Mouse (Mus musculus) embryo, embryonic 11.5 days (tissue): ENCODE measurements around the gene Afm.

Experiments used
- DNase-seq: peaks from one replicate; pipeline ENCODE4 v3.0.0-alpha.2; 2012; ENCODE audit warnings: low read depth, low spot score

The Afm gene

GRCm38 (mm10) chr5:90518356-90519100 lies at the start of gene Afm:
Afm (plus strand) TSS chr5:90518932.
- no peak for DNase-seq

GRCm38 (mm10) chr5:90470836-90471235 lies 47.9 kb upstream of the Afm start:
- no peak for DNase-seq

- no peak for DNase-seq
Measured at GRCm38 (mm10) chr5:90473902-90474301, 44.8 kb upstream of the Afm start.

- no peak for DNase-seq
Measured at GRCm38 (mm10) chr5:90474369-90474768, 44.4 kb upstream of the Afm start.

- DNase-seq, result no peak
Measured at GRCm38 (mm10) chr5:90476741-90477140, 42.0 kb upstream of the Afm start.

- no peak for DNase-seq
Measured at GRCm38 (mm10) chr5:90477308-90478140, 41.2 kb upstream of the Afm start.

- no peak for DNase-seq
Measured at GRCm38 (mm10) chr5:90478886-90479285, 39.8 kb upstream of the Afm start.

- no peak for DNase-seq
Measured at GRCm38 (mm10) chr5:90485597-90485996, 33.1 kb upstream of the Afm start.

- no peak for DNase-seq
Measured at GRCm38 (mm10) chr5:90488323-90488722, 30.4 kb upstream of the Afm start.

- DNase-seq, result no peak
Measured at GRCm38 (mm10) chr5:90490518-90490917, 28.2 kb upstream of the Afm start, which contains the start of gene Afp. Afp (plus strand) TSS chr5:90490737.

- no peak for DNase-seq
Measured at GRCm38 (mm10) chr5:90492440-90492839, 26.3 kb upstream of the Afm start.

- no peak for DNase-seq
Measured at GRCm38 (mm10) chr5:90494308-90494707, 24.4 kb upstream of the Afm start.

- no peak for DNase-seq
Measured at GRCm38 (mm10) chr5:90499509-90499908, 19.2 kb upstream of the Afm start.

GRCm38 (mm10) chr5:90500714-90501113 lies 18.0 kb upstream of the Afm start:
- peak; percentile 65 for DNase-seq

- no peak for DNase-seq
Measured at GRCm38 (mm10) chr5:90501752-90502151, 17.0 kb upstream of the Afm start.

- DNase-seq, result no peak
Measured at GRCm38 (mm10) chr5:90504742-90505141, 14.0 kb upstream of the Afm start.

GRCm38 (mm10) chr5:90506507-90506906 lies 12.2 kb upstream of the Afm start:
- DNase-seq, result no peak

- DNase-seq, result no peak
Measured at GRCm38 (mm10) chr5:90507411-90507949, 11.3 kb upstream of the Afm start.

GRCm38 (mm10) chr5:90509828-90510592 lies 8.7 kb upstream of the Afm start:
- DNase-seq, result no peak

GRCm38 (mm10) chr5:90512288-90512955 lies 6.3 kb upstream of the Afm start:
- no peak for DNase-seq

GRCm38 (mm10) chr5:90515561-90515960 lies 3.2 kb upstream of the Afm start:
- no peak for DNase-seq
